Mouse (Mus musculus): ENCODE results near the gene Acadl.

DNA sequence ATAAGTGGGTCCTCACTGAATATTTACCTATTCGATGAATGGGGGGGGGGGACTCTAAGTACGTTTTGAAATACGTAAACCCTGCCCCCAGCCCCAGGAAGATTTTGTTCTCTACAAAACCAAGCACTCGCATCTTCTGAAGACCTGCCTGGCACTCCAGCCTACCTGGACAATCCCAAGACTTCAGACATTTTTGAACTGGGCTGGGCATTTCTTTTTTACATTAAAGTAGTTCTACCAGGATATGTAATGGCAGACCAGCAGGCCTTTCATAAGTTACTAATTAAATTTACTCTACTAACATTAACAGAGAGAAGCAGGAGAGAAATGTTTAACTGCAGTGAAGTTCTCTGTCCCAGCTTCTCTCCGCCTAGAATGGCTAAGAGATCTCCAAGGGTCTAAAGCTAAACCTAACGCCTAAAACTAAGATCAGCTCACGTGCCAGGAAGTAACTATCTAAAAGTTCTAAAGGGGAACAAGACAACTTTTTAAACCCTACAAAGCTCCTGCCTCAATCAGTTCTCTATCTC lies 30.4 kb downstream of the Acadl start:
- no peak for TF ChIP-seq CTCF (IDR thresholded peaks at IDR 0.05; ENCODE audit: control insufficient read depth, insufficient read depth, insufficient replicate concordance, low read depth, low read length)
- TF ChIP-seq POLR2A (IDR thresholded peaks at IDR 0.05; ENCODE audit: control insufficient read depth, low read depth, low read length), result no peak

All from testis, adult 2 months (tissue).